Mouse (Mus musculus) right cerebral cortex, postnatal 25 days (tissue): ENCODE data around the gene Tlnrd1.
"Not testable (repeated sequence)": the region's sequence is repeated elsewhere in the genome, so short reads cannot be mapped to it uniquely, and the experiment has no call there.

Experiments
- DNase-seq: peaks from one replicate; pipeline ENCODE4 v3.0.0; 2022

The Tlnrd1 gene

GRCm38 (mm10) chr7:83884021-83884658 lies at the start of gene Tlnrd1, which contains the start of gene Mesd:
Tlnrd1 (minus strand) TSS chr7:83884305.
Mesd (plus strand) TSS chr7:83884466.
- peak; percentile 93 for DNase-seq

- DNase-seq: no peak
Observed at GRCm38 (mm10) chr7:83921637-83922036, 37.5 kb upstream of the Tlnrd1 start.

- no peak for DNase-seq
Observed at GRCm38 (mm10) chr7:83920241-83920640, 36.1 kb upstream of the Tlnrd1 start.

GRCm38 (mm10) chr7:83914566-83914965 lies 30.5 kb upstream of the Tlnrd1 start:
- DNase-seq: peak; percentile 80

- DNase-seq: no peak
Observed at GRCm38 (mm10) chr7:83913995-83914394, 29.9 kb upstream of the Tlnrd1 start.

GRCm38 (mm10) chr7:83913405-83913932 lies 29.4 kb upstream of the Tlnrd1 start:
- no peak for DNase-seq

GRCm38 (mm10) chr7:83911909-83912308 lies 27.8 kb upstream of the Tlnrd1 start:
- DNase-seq: no peak

GRCm38 (mm10) chr7:83904831-83905230 lies 20.7 kb upstream of the Tlnrd1 start:
- DNase-seq: no peak

GRCm38 (mm10) chr7:83902296-83903145 lies 18.4 kb upstream of the Tlnrd1 start:
- no peak for DNase-seq

- DNase-seq: no peak
Observed at GRCm38 (mm10) chr7:83901425-83901824, 17.3 kb upstream of the Tlnrd1 start.

GRCm38 (mm10) chr7:83900519-83900918 lies 16.4 kb upstream of the Tlnrd1 start:
- DNase-seq: no peak

- no peak for DNase-seq
Observed at GRCm38 (mm10) chr7:83898267-83898666, 14.2 kb upstream of the Tlnrd1 start.

GRCm38 (mm10) chr7:83896077-83896740 lies 12.1 kb upstream of the Tlnrd1 start:
- DNase-seq: no peak

GRCm38 (mm10) chr7:83894348-83894747 lies 10.2 kb upstream of the Tlnrd1 start:
- DNase-seq: no peak

GRCm38 (mm10) chr7:83892333-83892669 lies 8.2 kb upstream of the Tlnrd1 start:
- no peak for DNase-seq

- peak; percentile 95 for DNase-seq
Observed at GRCm38 (mm10) chr7:83891433-83892332, 7.6 kb upstream of the Tlnrd1 start.

- not testable (repeated sequence) for DNase-seq
Observed at GRCm38 (mm10) chr7:83889946-83890345, 5.8 kb upstream of the Tlnrd1 start.

- DNase-seq: no peak
Observed at GRCm38 (mm10) chr7:83889383-83889782, 5.3 kb upstream of the Tlnrd1 start.

GRCm38 (mm10) chr7:83886366-83887129 lies 2.4 kb upstream of the Tlnrd1 start:
- no peak for DNase-seq

GRCm38 (mm10) chr7:83885835-83886234 lies 1.7 kb upstream of the Tlnrd1 start:
- DNase-seq: no peak

- DNase-seq: no peak
Observed at GRCm38 (mm10) chr7:83884921-83885532, 922 bp upstream of the Tlnrd1 start.
